Mouse (Mus musculus): ENCODE data around the gene Nxn.

Gene Nxn

GRCm38 (mm10) chr11:76398798-76399586 is at the start of gene Nxn:
Gene Nxn (minus strand): TSS chr11:76399140.
- DNase-seq (ENCODE audit: low read depth, low spot score), result peak; percentile 90

GRCm38 (mm10) chr11:76446251-76446650 is 47.3 kb upstream of the Nxn start:
- DNase-seq (ENCODE audit: low read depth, low spot score), result no peak

DNA sequence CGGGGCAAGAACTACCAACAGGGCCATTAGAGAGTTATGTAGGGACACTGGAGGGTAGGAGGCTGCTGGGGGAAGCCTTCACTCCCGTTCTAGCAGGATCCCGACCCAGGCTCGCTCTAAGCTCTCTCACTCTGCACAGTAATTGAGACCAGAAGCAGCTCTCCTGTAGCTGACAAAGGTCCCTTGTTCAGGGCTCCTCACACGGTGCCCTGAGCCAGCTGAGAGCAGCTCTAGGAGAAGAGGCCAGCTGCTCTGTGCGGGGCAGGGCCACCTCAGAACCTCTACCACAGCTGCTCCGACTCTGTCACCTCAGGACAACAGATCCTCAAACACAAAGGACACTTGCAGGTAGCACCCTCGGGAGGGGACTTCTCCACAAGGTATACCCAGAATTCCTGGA is 46.5 kb upstream of the Nxn start:
- no peak for DNase-seq (ENCODE audit: low read depth, low spot score)

GRCm38 (mm10) chr11:76439666-76440065 is 40.7 kb upstream of the Nxn start:
- no peak for DNase-seq (ENCODE audit: low read depth, low spot score)

- no peak for DNase-seq (ENCODE audit: low read depth, low spot score)
Observed at GRCm38 (mm10) chr11:76436864-76437437, 38.0 kb upstream of the Nxn start.

- no peak for DNase-seq (ENCODE audit: low read depth, low spot score)
Observed at GRCm38 (mm10) chr11:76436009-76436408, 37.1 kb upstream of the Nxn start.

DNA sequence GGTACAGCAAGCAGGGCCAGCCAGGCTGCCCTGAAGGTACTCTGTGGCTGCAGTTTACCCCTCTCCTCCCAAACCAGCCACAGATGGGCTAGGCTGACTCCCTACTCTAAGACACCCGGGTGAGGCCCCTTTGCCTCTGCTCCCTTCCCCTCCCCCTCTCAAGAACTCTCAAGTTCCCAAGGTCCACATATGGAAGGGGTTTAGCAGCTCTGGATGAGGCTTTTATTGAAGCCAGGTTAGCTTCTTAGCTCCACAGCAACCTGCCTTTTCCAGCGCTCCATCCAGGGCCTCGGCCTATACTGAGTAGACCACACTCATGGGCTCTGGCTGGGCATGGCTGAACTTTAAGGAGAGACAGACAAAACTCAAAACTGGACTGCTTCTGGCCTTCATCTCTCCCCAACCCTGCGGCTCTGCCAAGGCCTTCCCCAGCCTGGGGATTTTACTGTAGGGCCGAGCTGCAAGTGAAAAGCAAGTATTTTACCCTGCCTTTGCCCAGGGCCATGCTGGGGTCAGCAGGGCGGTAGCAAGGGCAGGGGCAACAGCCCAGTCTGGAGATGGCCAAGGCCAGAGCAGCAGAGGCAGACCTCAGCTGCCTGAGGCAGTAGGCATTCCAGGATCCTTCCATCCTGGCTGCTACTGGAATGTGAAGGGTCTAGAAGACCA is 31.2 kb upstream of the Nxn start:
- no peak for DNase-seq (ENCODE audit: low read depth, low spot score)

DNA sequence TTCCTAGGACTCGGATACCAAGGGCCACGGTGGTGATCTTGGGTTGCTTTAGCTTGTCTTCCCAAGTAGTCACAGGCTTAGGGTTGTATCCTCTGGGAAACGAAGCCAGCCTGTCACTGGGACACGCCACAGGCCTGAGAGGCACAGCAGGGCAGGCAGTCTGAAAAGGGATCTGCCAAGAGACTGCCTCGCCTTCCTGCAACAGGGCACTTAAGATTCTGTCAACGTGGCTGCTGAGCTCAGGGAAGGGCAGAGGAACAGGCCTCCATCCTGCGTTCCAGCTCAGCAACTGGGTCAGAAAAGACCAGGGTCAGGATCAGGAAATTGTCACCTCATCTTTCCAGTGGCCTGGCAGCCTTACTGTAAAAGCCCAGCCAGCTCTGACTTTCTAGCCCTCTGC is 30.6 kb upstream of the Nxn start:
- no peak for DNase-seq (ENCODE audit: low read depth, low spot score)

- DNase-seq (ENCODE audit: low read depth, low spot score), result no peak
Observed at GRCm38 (mm10) chr11:76429046-76429445, 30.1 kb upstream of the Nxn start.

- DNase-seq (ENCODE audit: low read depth, low spot score), result no peak
Observed at GRCm38 (mm10) chr11:76427781-76428180, 28.8 kb upstream of the Nxn start.

DNA sequence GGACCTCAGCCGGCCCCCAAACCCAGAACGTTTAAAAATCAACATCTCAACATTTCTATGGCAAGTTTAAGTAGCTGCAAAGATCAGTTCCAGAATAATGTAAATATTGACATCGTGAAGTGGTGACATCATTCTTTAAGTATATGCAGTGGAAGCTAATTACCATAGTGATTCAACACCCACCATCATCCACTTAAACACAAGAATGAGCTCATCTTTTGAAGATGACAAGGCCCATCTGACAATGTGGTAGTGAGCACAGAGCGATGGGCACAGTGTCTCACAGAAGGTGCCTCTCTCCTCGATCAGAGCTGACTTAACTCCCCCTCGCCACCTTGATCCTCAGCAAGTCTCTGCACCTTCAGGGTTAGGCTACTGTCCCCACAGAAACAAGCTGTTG is 26.8 kb upstream of the Nxn start:
- DNase-seq (ENCODE audit: low read depth, low spot score), result no peak

DNA sequence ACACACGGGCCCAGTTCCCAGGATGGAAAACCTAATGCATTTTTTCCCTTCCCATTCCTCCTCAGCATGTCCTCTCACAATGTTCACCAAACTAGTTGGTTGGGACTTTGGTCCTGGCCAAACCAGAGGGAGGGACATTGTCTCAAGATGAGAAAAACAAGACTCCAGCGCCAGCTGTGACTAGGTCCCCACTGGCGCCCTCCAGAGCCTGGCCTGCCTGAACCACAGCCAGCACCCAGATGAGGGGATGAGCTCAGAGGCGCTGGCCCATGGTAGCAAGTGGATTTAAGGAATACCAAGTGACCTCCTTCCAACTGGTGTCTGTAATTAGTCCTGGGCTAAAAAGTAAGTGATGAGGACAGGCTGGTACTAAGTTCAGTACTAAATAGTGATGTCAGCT is 22.0 kb upstream of the Nxn start:
- DNase-seq (ENCODE audit: low read depth, low spot score), result no peak

DNA sequence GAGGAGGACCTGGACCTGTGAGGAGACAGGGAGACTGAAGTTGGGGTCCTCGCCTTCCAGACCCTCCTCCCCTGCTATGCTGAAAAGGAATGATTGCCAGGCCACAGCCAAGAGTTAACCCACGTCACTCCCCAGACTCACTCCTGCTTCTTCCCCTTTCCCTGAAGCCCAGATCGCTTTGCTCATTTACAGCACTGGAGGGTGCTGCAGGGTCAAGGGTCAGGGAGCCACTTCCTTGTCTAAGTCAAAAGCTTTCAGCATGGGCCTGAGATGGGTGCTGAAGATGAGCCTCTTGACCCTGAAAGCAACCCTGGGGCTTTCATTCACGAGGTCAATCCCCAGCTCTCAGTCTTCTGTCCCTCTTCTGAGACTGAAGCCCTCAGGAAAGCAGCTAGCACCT is 20.2 kb upstream of the Nxn start:
- DNase-seq (ENCODE audit: low read depth, low spot score), result no peak

GRCm38 (mm10) chr11:76418423-76418822 is 19.5 kb upstream of the Nxn start:
- no peak for DNase-seq (ENCODE audit: low read depth, low spot score)

DNA sequence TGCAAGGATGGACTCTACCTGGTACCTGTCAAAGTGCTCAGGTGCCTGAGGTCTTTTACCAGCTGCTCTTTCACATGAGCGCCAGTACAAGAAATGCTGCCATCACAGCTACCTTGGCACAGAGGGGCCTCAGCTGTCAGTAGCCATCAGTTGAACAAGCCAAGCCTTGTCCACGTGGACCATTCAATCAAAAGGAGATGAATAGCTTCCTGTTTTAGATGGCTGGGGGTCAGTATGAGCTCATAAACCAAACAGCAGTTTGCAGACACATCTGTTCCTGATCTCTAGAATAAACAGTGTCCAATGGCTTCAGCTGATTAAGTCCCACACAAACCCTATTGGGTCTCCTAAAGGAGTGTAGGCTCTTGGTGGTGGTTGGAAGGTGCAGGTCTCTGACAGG is 17.0 kb upstream of the Nxn start:
- DNase-seq (ENCODE audit: low read depth, low spot score), result no peak

- DNase-seq (ENCODE audit: low read depth, low spot score), result no peak
Observed at GRCm38 (mm10) chr11:76415001-76415400, 16.1 kb upstream of the Nxn start.

GRCm38 (mm10) chr11:76413202-76413601 is 14.3 kb upstream of the Nxn start:
- no peak for DNase-seq (ENCODE audit: low read depth, low spot score)

DNA sequence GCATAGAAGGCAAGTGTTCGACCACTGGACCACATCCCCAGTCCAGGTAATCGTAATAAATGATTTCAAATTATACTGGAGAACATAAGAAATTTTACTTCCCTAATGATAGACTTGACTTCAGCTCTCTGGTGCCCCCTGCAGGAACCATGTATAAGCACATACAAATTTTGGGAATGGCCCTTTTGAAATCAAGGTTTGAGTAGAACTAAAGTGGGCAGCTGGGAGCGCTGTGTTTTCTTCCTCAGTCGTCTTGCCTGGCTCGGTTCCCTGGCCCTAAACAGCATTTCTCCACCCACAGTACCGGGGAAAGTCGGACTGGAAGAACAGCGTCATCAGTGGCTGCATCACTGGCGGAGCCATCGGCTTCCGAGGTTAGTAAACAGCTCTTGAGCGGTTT is 11.9 kb upstream of the Nxn start:
- peak; percentile 67 for DNase-seq (ENCODE audit: low read depth, low spot score)

- peak; percentile 98 for DNase-seq (ENCODE audit: low read depth, low spot score)
Observed at GRCm38 (mm10) chr11:76406702-76407583, 8.0 kb upstream of the Nxn start, which contains the start of gene Timm22. Gene Timm22 (plus strand): TSS chr11:76406952.

- peak; percentile 70 for DNase-seq (ENCODE audit: low read depth, low spot score)
Observed at GRCm38 (mm10) chr11:76405626-76406264, 6.8 kb upstream of the Nxn start.

DNA sequence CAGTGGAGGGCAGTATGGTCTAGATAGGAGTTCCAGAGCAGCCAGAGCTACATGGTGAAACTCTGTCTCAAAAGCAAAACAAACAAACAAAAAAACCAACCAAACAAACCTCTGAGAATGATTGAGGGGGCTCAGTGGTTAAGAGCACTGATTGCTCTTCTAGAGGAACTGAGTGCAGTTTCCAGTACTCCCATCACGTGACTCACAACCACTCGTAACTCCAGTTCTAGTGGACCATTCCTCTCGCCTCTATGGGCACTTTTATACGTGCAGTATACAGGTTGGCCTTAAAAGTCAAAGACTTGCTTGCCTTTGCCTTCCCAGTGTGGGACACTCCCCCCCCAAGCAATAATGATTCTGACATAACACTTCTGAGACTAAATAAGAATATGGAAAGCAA is 6.2 kb upstream of the Nxn start:
- DNase-seq (ENCODE audit: low read depth, low spot score), result no peak

All from CD4-positive helper T cell, adult 2 months (primary cell).